Mouse (Mus musculus): ENCODE measurements around the gene Rnf123. TPM values are rescaled to one million over a fixed set of nuclear protein-coding genes. Genes with fewer than 3 reads are reported as not detected.
A peak's percentile ranks its signal among the peaks of the same experiment; 100 is the strongest.

Gene Rnf123
- polyA plus RNA-seq (2011; ENCODE audit: insufficient read depth, insufficient read length, low read depth, missing spikeins): 19.7 and 20.9 TPM in 2 replicates

GRCm38 (mm10) chr9:108082988-108083431 lies at the start of gene Rnf123:
Gene Rnf123, minus strand, starts transcription at chr9:108083346.
- Histone ChIP-seq H3K9me3 (replicated peaks; ENCODE audit: control insufficient read depth, insufficient read depth, low read length, poor library complexity, severe bottlenecking) (no peaks in the 10 kb centered on the region), H3K36me3 (ENCODE audit: control insufficient read depth, insufficient read depth, low read length, poor library complexity, severe bottlenecking) (peaks cover 4% of the 10 kb centered on the region; the same call in 1 of the 2 replicates), H3K4me3 (ENCODE audit: low read depth, low read length) (peak within 1 kb of the TSS; percentile 73), H3K27ac (ENCODE audit: insufficient read depth, low read length) (no peak within 1 kb of the TSS), H3K9ac (ENCODE audit: low read depth, poor library complexity, severe bottlenecking) (peak within 1 kb of the TSS; percentile 4; the same call in 1 of the 2 replicates), H3K27me3 (ENCODE audit: control insufficient read depth, insufficient read depth, low read length, poor library complexity, severe bottlenecking) (no peaks in the 10 kb centered on the region), H3K4me1 (ENCODE audit: control insufficient read depth, insufficient read depth, low read length) (no peaks in the 10 kb centered on the region)
- TF ChIP-seq EP300 (IDR thresholded peaks at IDR 0.05; ENCODE audit: insufficient read depth, low read depth, low read length): no peak
- TF ChIP-seq POLR2A (IDR thresholded peaks at IDR 0.05; ENCODE audit: insufficient read depth, low read length): no peak
- TF ChIP-seq CTCF (IDR thresholded peaks at IDR 0.05; ENCODE audit: low read depth, low read length): no peak

- Histone ChIP-seq H3K4me1 (ENCODE audit: control insufficient read depth, insufficient read depth, low read length) (no peaks in the 10 kb centered on the region), H3K4me3 (ENCODE audit: low read depth, low read length) (no peak overlapping the region), H3K36me3 (ENCODE audit: control insufficient read depth, insufficient read depth, low read length, poor library complexity, severe bottlenecking) (no peaks in the 10 kb centered on the region), H3K9ac (ENCODE audit: low read depth, poor library complexity, severe bottlenecking) (no peak overlapping the region), H3K9me3 (replicated peaks; ENCODE audit: control insufficient read depth, insufficient read depth, low read length, poor library complexity, severe bottlenecking) (no peaks in the 10 kb centered on the region), H3K27me3 (ENCODE audit: control insufficient read depth, insufficient read depth, low read length, poor library complexity, severe bottlenecking) (no peaks in the 10 kb centered on the region), H3K27ac (ENCODE audit: insufficient read depth, low read length) (no peak overlapping the region)
- TF ChIP-seq POLR2A (IDR thresholded peaks at IDR 0.05; ENCODE audit: insufficient read depth, low read length) (no peak), CTCF (IDR thresholded peaks at IDR 0.05; ENCODE audit: low read depth, low read length) (no peak), EP300 (IDR thresholded peaks at IDR 0.05; ENCODE audit: insufficient read depth, low read depth, low read length) (no peak)
These were observed 49.2 kb upstream of the Rnf123 start for GRCm38 (mm10) chr9:108132373-108132772.

GRCm38 (mm10) chr9:108131502-108131901 lies 48.4 kb upstream of the Rnf123 start:
- Histone ChIP-seq H3K27me3 (ENCODE audit: control insufficient read depth, insufficient read depth, low read length, poor library complexity, severe bottlenecking) (no peaks in the 10 kb centered on the region), H3K9me3 (replicated peaks; ENCODE audit: control insufficient read depth, insufficient read depth, low read length, poor library complexity, severe bottlenecking) (no peaks in the 10 kb centered on the region), H3K4me3 (ENCODE audit: low read depth, low read length) (no peak overlapping the region), H3K27ac (ENCODE audit: insufficient read depth, low read length) (no peak overlapping the region), H3K4me1 (ENCODE audit: control insufficient read depth, insufficient read depth, low read length) (no peaks in the 10 kb centered on the region), H3K9ac (ENCODE audit: low read depth, poor library complexity, severe bottlenecking) (no peak overlapping the region), H3K36me3 (ENCODE audit: control insufficient read depth, insufficient read depth, low read length, poor library complexity, severe bottlenecking) (no peaks in the 10 kb centered on the region)
- no peak for TF ChIP-seq POLR2A (IDR thresholded peaks at IDR 0.05; ENCODE audit: insufficient read depth, low read length)
- no peak for TF ChIP-seq CTCF (IDR thresholded peaks at IDR 0.05; ENCODE audit: low read depth, low read length)
- no peak for TF ChIP-seq EP300 (IDR thresholded peaks at IDR 0.05; ENCODE audit: insufficient read depth, low read depth, low read length)

DNA sequence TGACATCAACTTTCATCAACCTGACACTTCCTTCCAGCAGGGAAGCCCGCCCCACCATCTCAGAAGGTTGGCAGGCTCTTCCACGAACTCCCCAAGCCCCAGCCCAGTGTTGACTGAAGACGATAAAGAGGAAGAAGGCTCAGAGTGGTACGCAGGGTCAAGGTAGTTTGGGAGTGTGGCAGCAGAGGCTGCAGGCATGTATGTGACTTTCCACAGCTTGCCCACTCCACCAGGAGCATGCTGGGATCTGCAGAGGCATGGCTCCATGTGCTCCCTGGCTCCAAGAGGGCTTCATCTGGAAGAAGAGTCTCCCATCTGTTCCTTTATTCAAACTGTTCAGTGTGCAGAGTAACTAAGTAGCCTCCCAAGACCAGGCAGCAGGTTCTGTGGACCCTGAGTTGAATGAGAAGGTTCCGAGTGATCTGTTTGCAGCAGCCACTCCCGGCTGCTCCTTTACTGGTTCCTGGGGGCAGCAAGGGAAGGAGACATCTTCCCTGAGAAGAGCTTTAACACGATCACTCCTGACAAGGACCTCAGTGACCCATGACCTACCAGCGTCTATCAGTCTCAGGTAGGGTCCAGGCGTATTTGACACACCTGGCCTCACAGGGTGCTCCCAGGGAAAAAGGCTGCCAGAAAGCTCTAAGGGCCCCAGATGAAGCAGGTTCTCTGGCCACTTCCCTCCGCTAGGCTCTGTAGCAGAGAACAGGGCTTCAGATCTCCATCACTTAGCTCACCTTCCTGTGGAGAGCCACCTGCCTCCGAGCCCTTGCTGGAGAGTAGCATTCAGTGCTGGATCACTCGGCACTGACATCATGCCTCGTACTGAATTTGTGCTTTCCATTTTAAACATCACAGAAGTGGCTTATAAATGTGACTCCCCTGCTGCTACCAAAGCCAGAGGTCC lies 46.1 kb upstream of the Rnf123 start:
- Histone ChIP-seq H3K9me3 (replicated peaks; ENCODE audit: control insufficient read depth, insufficient read depth, low read length, poor library complexity, severe bottlenecking) (no peaks in the 10 kb centered on the region), H3K36me3 (ENCODE audit: control insufficient read depth, insufficient read depth, low read length, poor library complexity, severe bottlenecking) (no peaks in the 10 kb centered on the region), H3K4me1 (ENCODE audit: control insufficient read depth, insufficient read depth, low read length) (no peaks in the 10 kb centered on the region), H3K9ac (ENCODE audit: low read depth, poor library complexity, severe bottlenecking) (no peak overlapping the region), H3K4me3 (ENCODE audit: low read depth, low read length) (no peak overlapping the region), H3K27me3 (ENCODE audit: control insufficient read depth, insufficient read depth, low read length, poor library complexity, severe bottlenecking) (no peaks in the 10 kb centered on the region), H3K27ac (ENCODE audit: insufficient read depth, low read length) (no peak overlapping the region)
- TF ChIP-seq EP300 (IDR thresholded peaks at IDR 0.05; ENCODE audit: insufficient read depth, low read depth, low read length) (no peak), CTCF (IDR thresholded peaks at IDR 0.05; ENCODE audit: low read depth, low read length) (no peak), POLR2A (IDR thresholded peaks at IDR 0.05; ENCODE audit: insufficient read depth, low read length) (no peak)

DNA sequence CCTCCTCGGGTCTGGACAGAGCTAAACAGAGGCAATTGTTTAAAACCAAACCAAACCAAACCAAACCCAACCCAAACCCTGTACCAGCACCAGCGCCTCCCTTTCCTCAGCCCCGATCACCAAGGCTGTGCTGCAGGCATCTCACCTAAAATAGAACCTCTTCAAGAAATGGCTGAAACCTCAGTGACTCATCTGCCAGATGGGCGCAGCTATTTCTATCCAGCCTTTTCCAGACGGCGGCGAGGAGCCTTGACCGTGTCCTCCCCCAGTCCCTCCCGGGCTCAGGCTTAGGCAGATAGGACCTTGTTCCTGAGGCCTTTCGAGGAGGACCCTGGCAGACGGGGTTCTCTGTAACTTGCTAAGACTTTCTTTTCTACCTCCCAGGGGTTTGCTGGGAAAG lies 45.1 kb upstream of the Rnf123 start:
- TF ChIP-seq EP300 (IDR thresholded peaks at IDR 0.05; ENCODE audit: insufficient read depth, low read depth, low read length): no peak
- TF ChIP-seq POLR2A (IDR thresholded peaks at IDR 0.05; ENCODE audit: insufficient read depth, low read length): no peak
- no peak for TF ChIP-seq CTCF (IDR thresholded peaks at IDR 0.05; ENCODE audit: low read depth, low read length)
- Histone ChIP-seq H3K36me3 (ENCODE audit: control insufficient read depth, insufficient read depth, low read length, poor library complexity, severe bottlenecking) (no peaks in the 10 kb centered on the region), H3K9me3 (replicated peaks; ENCODE audit: control insufficient read depth, insufficient read depth, low read length, poor library complexity, severe bottlenecking) (no peaks in the 10 kb centered on the region), H3K4me1 (ENCODE audit: control insufficient read depth, insufficient read depth, low read length) (no peaks in the 10 kb centered on the region), H3K9ac (ENCODE audit: low read depth, poor library complexity, severe bottlenecking) (no peak overlapping the region), H3K27me3 (ENCODE audit: control insufficient read depth, insufficient read depth, low read length, poor library complexity, severe bottlenecking) (no peaks in the 10 kb centered on the region), H3K4me3 (ENCODE audit: low read depth, low read length) (no peak overlapping the region), H3K27ac (ENCODE audit: insufficient read depth, low read length) (no peak overlapping the region)
